Comparison of ENCODE assay signal across 8 mouse cellular contexts in the genomic region with DNA sequence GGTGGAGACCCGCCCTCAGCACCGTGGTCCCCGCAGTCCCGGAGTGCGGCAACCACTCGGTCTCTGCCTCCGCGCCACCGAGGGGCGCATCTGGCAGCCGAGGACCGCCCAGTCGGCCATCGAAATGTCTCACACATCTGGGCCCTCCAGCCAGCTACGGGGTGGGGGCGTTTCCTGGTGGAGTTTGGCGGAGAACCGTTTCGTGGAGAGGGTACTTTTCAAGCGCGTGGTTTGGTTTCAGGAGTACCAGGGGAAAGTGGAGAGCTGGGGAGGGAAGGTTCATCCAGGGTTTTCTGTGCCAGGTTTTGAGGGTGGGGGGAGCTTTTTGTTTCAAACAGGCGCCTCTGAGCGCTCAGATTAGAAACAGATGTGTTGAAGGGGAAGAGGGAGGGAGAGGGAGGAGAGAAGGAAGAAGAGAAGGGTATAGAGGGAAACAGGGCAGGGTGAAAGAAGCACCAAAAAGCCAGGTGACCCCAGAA. TPM values are rescaled to one million over a fixed set of nuclear protein-coding genes. Genes with fewer than 3 reads are reported as not detected.
A peak's percentile ranks its signal among the peaks of the same experiment; 100 is the strongest.
DNase-seq lines count a peak whose midpoint lies in the region; ATAC-seq and TF ChIP-seq lines count a peak whose summit lies in the region.

No protein-coding gene starts in this region.

- peak overlapping the region; percentile 29; the same call in 1 of the 2 replicates for H3K27ac ChIP-seq in bone marrow, adult 2 months (ENCODE audit: control insufficient read depth, insufficient read depth, low read depth, low read length, poor library complexity)
- peak overlapping the region; percentile 92 for H3K27ac ChIP-seq in forebrain, embryonic 10.5 days
- H3K27ac ChIP-seq in hindbrain, embryonic 15.5 days (replicated peaks), result peak overlapping the region; percentile 95
- H3K27ac ChIP-seq in midbrain, embryonic 12.5 days (replicated peaks), result peak overlapping the region; percentile 91

- no peaks in the 10 kb centered on the region for H3K4me1 ChIP-seq in bone marrow, adult 2 months (ENCODE audit: control insufficient read depth, insufficient read depth, low read length)
- H3K4me1 ChIP-seq in forebrain, embryonic 10.5 days, result peaks cover 29% of the 10 kb centered on the region
- peaks cover 35% of the 10 kb centered on the region for H3K4me1 ChIP-seq in hindbrain, embryonic 15.5 days (replicated peaks)
- H3K4me1 ChIP-seq in midbrain, embryonic 12.5 days, result peaks cover 11% of the 10 kb centered on the region; the same call in 1 of the 2 replicates

- DNase-seq in left cerebral cortex, postnatal 4 days, result peak; percentile 45
- no peak for DNase-seq in left cerebral cortex, adult 9 months (ENCODE audit: low spot score in 2 of 2)
- peak; percentile 54 for DNase-seq in forebrain, embryonic 10.5 days (ENCODE audit: extremely low spot score, low spot score)
- DNase-seq in thymus, postnatal 0 days (ENCODE audit: low spot score), result no peak
- no peak for DNase-seq in thymus, postnatal 36 days

- H3K9ac ChIP-seq in hindbrain, embryonic 15.5 days, result peak overlapping the region; percentile 89
- peak overlapping the region; percentile 84 for H3K9ac ChIP-seq in midbrain, embryonic 12.5 days (replicated peaks)

- peak overlapping the region; percentile 92 for H3K4me2 ChIP-seq in hindbrain, embryonic 15.5 days
- H3K4me2 ChIP-seq in midbrain, embryonic 12.5 days (replicated peaks), result peak overlapping the region; percentile 91

- H3K27me3 ChIP-seq in forebrain, embryonic 10.5 days (ENCODE audit: poor library complexity, severe bottlenecking), result peaks cover 48% of the 10 kb centered on the region
- no peaks in the 10 kb centered on the region for H3K27me3 ChIP-seq in hindbrain, embryonic 15.5 days
- peaks cover 33% of the 10 kb centered on the region for H3K27me3 ChIP-seq in midbrain, embryonic 12.5 days

- H3K4me3 ChIP-seq in bone marrow, adult 2 months (replicated peaks; ENCODE audit: control insufficient read depth, low read depth, low read length), result no peak overlapping the region
- peak overlapping the region; percentile 81 for H3K4me3 ChIP-seq in forebrain, embryonic 10.5 days
- H3K4me3 ChIP-seq in hindbrain, embryonic 15.5 days, result peak overlapping the region; percentile 89
- peak overlapping the region; percentile 60 for H3K4me3 ChIP-seq in midbrain, embryonic 12.5 days

- no peaks in the 10 kb centered on the region for H3K36me3 ChIP-seq in forebrain, embryonic 10.5 days (replicated peaks)
- no peaks in the 10 kb centered on the region for H3K36me3 ChIP-seq in hindbrain, embryonic 15.5 days
- H3K36me3 ChIP-seq in midbrain, embryonic 12.5 days, result no peaks in the 10 kb centered on the region

- H3K9me3 ChIP-seq in forebrain, embryonic 10.5 days, result no peaks in the 10 kb centered on the region
- no peaks in the 10 kb centered on the region for H3K9me3 ChIP-seq in hindbrain, embryonic 15.5 days
- no peaks in the 10 kb centered on the region for H3K9me3 ChIP-seq in midbrain, embryonic 12.5 days

- ATAC-seq in hindbrain, embryonic 15.5 days (ENCODE audit: low FRiP score, low read depth), result peak; percentile 69
- peak; percentile 59; the same call in 1 of the 2 replicates for ATAC-seq in midbrain, embryonic 12.5 days (ENCODE audit: low FRiP score, low read depth)

- no peak for TF ChIP-seq POLR2A in bone marrow, adult 2 months (IDR thresholded peaks at IDR 0.05; ENCODE audit: borderline replicate concordance, control insufficient read depth, low read depth, low read length)

- WGBS in bone marrow, adult 2 months, result 2% methylated on average over 23 of the region's 23 CpGs
- under 1% methylated on average over 23 of the region's 23 CpGs for WGBS in forebrain, embryonic 10.5 days
- under 1% methylated on average over 23 of the region's 23 CpGs for WGBS in hindbrain, embryonic 15.5 days
- under 1% methylated on average over 23 of the region's 23 CpGs for WGBS in midbrain, embryonic 12.5 days

- TF ChIP-seq CTCF in bone marrow, adult 2 months (IDR thresholded peaks at IDR 0.05; ENCODE audit: control insufficient read depth, insufficient read depth, low read length), result no peak

- intact Hi-C loops in left cerebral cortex, postnatal 4 days (cut with DNase I), result loop anchor here (5.0 kb wide), 1 partner anchor 49 kb away; no protein-coding TSS in a partner anchor

RNA-seq across cellular contexts. Expression of a gene that starts 0.7 kb away (rescaled TPM):
- 100 to 1,000 TPM; 116 to 135 TPM for total RNA-seq in left cerebral cortex, postnatal 4 days (2021)
- polyA plus RNA-seq in bone marrow, adult 2 months (2011; ENCODE audit: insufficient read depth, insufficient read length, low replicate concordance, missing spikeins), result 1.9 and 4.1 TPM in 2 replicates
- polyA plus RNA-seq in forebrain, embryonic 10.5 days (2016; fragmentation: Nextera tagmentation; extraction: Ambion mirVana), result 14.7 and 15.4 TPM in 2 replicates
- polyA plus RNA-seq in hindbrain, embryonic 15.5 days (2015; fragmentation: Nextera tagmentation; extraction: Ambion mirVana), result 48.4 and 51.1 TPM in 2 replicates
- 40.8 and 47.4 TPM in 2 replicates for polyA plus RNA-seq in midbrain, embryonic 12.5 days (2016; fragmentation: Nextera tagmentation; extraction: Ambion mirVana)
- polyA plus RNA-seq in thymus, postnatal 0 days (2015; fragmentation: Nextera tagmentation; extraction: Ambion mirVana), result 0.74 and 0.75 TPM in 2 replicates

RNA-seq across cellular contexts. Expression of a gene that starts 16.0 kb away (rescaled TPM):
- not detected for total RNA-seq in left cerebral cortex, postnatal 4 days (2021)
- polyA plus RNA-seq in bone marrow, adult 2 months (2011; ENCODE audit: insufficient read depth, insufficient read length, low replicate concordance, missing spikeins), result not detected in 2 replicates
- not detected in 2 replicates for polyA plus RNA-seq in forebrain, embryonic 10.5 days (2016; fragmentation: Nextera tagmentation; extraction: Ambion mirVana)
- not detected in 2 replicates for polyA plus RNA-seq in hindbrain, embryonic 15.5 days (2015; fragmentation: Nextera tagmentation; extraction: Ambion mirVana)
- not detected in 2 replicates for polyA plus RNA-seq in midbrain, embryonic 12.5 days (2016; fragmentation: Nextera tagmentation; extraction: Ambion mirVana)
- not detected in 2 replicates for polyA plus RNA-seq in thymus, postnatal 0 days (2015; fragmentation: Nextera tagmentation; extraction: Ambion mirVana)

Comparison
In these comparisons a context has a peak if more than half of its experiments do, and no peak if none do; other contexts are left out.
1. DNase-seq: peak in left cerebral cortex, postnatal 4 days (single experiment) and forebrain, embryonic 10.5 days (single experiment); none in left cerebral cortex, adult 9 months (0 of 2), thymus, postnatal 0 days (single experiment) and thymus, postnatal 36 days (0 of 2).
2. H3K27ac ChIP-seq: peak in every context shown above with its lines; median percentile 95 in hindbrain, embryonic 15.5 days; 92 in forebrain, embryonic 10.5 days; 91 in midbrain, embryonic 12.5 days; 29 in bone marrow, adult 2 months.